Mouse (Mus musculus) intestine, embryonic 15.5 days (tissue): ENCODE measurements around the gene Fam189b. TPM values are rescaled to one million over a fixed set of nuclear protein-coding genes. Genes with fewer than 3 reads are reported as not detected.

Experiments
- ATAC-seq: fragments of 200-750 bp; cut with Nextera tagmentation; 2 replicates; pipeline ENCODE4 v1.8.0; 2017; ENCODE audit warnings: moderate TSS enrichment, moderate library complexity
- H3K27ac ChIP-seq: fragments of 300-500 bp; sonication (generic); 2 replicates; pipeline ENCODE4 v1.5.1; 2015; ENCODE audit warnings: mild to moderate bottlenecking, inconsistent platforms
- H3K27me3 ChIP-seq: fragments of 300-500 bp; sonication (generic); replicated peaks from 2 replicates; pipeline ENCODE4 v1.6.1; 2015; ENCODE audit warnings: inconsistent platforms
- H3K36me3 ChIP-seq: fragments of 300-500 bp; sonication (generic); 2 replicates; pipeline ENCODE4 v1.6.1; 2015; ENCODE audit warnings: inconsistent platforms
- H3K4me1 ChIP-seq: fragments of 300-500 bp; sonication (generic); replicated peaks from 2 replicates; pipeline ENCODE4 v1.6.1; 2015; ENCODE audit warnings: inconsistent platforms
- H3K4me2 ChIP-seq: fragments of 300-500 bp; sonication (generic); replicated peaks from 2 replicates; pipeline ENCODE4 v1.6.1; 2015; ENCODE audit warnings: mild to moderate bottlenecking, inconsistent platforms
- H3K4me3 ChIP-seq: fragments of 300-500 bp; sonication (generic); replicated peaks from 2 replicates; pipeline ENCODE4 v1.5.1; 2015; ENCODE audit warnings: inconsistent platforms
- H3K9ac ChIP-seq: fragments of 300-500 bp; sonication (generic); 2 replicates; pipeline ENCODE4 v1.6.1; 2015; ENCODE audit warnings: inconsistent platforms
- H3K9me3 ChIP-seq: fragments of 300-500 bp; sonication (generic); 2 replicates; pipeline ENCODE4 v1.6.1; 2016; ENCODE audit warnings: inconsistent platforms
- WGBS: fragments of 180-500 bp; shearing (Covaris S2); methylation state at CpG from one replicate; pipeline ENCODE4 v1.1.7; 2015; 5-methylcytosine and 5-hydroxymethylcytosine counted together
- polyA plus RNA-seq: library from polyadenylated mRNA; unstranded; fragments of >200 nt; fragmentation: Nextera tagmentation; extraction: Ambion mirVana; gene quantifications from 2 replicates; pipeline ENCODE4 v1.2.1, GENCODE M21; 2015

Fam189b gene
- polyA plus RNA-seq, 1 experiment from 2014 or later = 17.9 TPM

- H3K27ac ChIP-seq = 0 out of 2 replicates have a peak overlapping the region, but pooled peaks have one; percentile 24
- H3K9me3 ChIP-seq = no peaks in the 10 kb centered on the region
- H3K36me3 ChIP-seq = peaks cover 47% of the 10 kb centered on the region
- H3K27me3 ChIP-seq = no peaks in the 10 kb centered on the region
- 85% methylated on average over 7 of the region's 7 CpGs for WGBS
- H3K9ac ChIP-seq = no peak overlapping the region
- ATAC-seq = peak; percentile 3; the same call in 1 of the 2 replicates
- H3K4me3 ChIP-seq = no peak overlapping the region
- no peak overlapping the region for H3K4me2 ChIP-seq
- H3K4me1 ChIP-seq = peaks cover 6% of the 10 kb centered on the region
These were observed 6.5 kb upstream of the Fam189b start for GRCm38 (mm10) chr3:89176421-89176820.

- peak; percentile 96 for ATAC-seq
- Histone ChIP-seq H3K27ac (peak within 1 kb of the TSS; percentile 79), H3K4me3 (peak within 1 kb of the TSS; percentile 72), H3K27me3 (no peaks in the 10 kb centered on the region), H3K4me1 (peaks cover 9% of the 10 kb centered on the region), H3K9ac (peak within 1 kb of the TSS; percentile 82), H3K4me2 (peak within 1 kb of the TSS; percentile 82), H3K9me3 (no peaks in the 10 kb centered on the region), H3K36me3 (peaks cover 53% of the 10 kb centered on the region)
- WGBS = under 1% methylated on average over 43 of the region's 43 CpGs
These were observed 5.5 kb upstream of the Fam189b start, which contains the start of gene Scamp3 for GRCm38 (mm10) chr3:89177242-89178106. TSS of gene Scamp3 (plus strand) at chr3:89177473.

- Histone ChIP-seq H3K27ac (peak overlapping the region; percentile 79), H3K4me2 (peak overlapping the region; percentile 82), H3K27me3 (no peaks in the 10 kb centered on the region), H3K9ac (peak overlapping the region; percentile 82), H3K9me3 (no peaks in the 10 kb centered on the region), H3K4me1 (peaks cover 12% of the 10 kb centered on the region), H3K36me3 (peaks cover 54% of the 10 kb centered on the region), H3K4me3 (peak overlapping the region; percentile 72)
- 5% methylated on average over 6 of the region's 6 CpGs for WGBS
- ATAC-seq = no peak
These were observed 4.9 kb upstream of the Fam189b start for GRCm38 (mm10) chr3:89178107-89178385.

- Histone ChIP-seq H3K4me1 (peaks cover 21% of the 10 kb centered on the region), H3K27me3 (no peaks in the 10 kb centered on the region), H3K4me2 (peak overlapping the region; percentile 82), H3K36me3 (peaks cover 46% of the 10 kb centered on the region), H3K9me3 (no peaks in the 10 kb centered on the region), H3K4me3 (no peak overlapping the region), H3K27ac (no peak overlapping the region), H3K9ac (no peak overlapping the region)
- WGBS = 87% methylated on average over 11 of the region's 11 CpGs
- no peak for ATAC-seq
These were observed 3.9 kb upstream of the Fam189b start for GRCm38 (mm10) chr3:89179056-89179455.

- WGBS = 92% methylated on average over 27 of the region's 27 CpGs
- Histone ChIP-seq H3K4me3 (no peak overlapping the region), H3K4me2 (no peak overlapping the region), H3K9me3 (no peaks in the 10 kb centered on the region), H3K36me3 (peaks cover 24% of the 10 kb centered on the region), H3K4me1 (peaks cover 37% of the 10 kb centered on the region), H3K27ac (0 out of 2 replicates have a peak overlapping the region, but pooled peaks have one; percentile 32), H3K27me3 (no peaks in the 10 kb centered on the region), H3K9ac (no peak overlapping the region)
- no peak for ATAC-seq
These were observed 1.0 kb upstream of the Fam189b start for GRCm38 (mm10) chr3:89181749-89182500.

GRCm38 (mm10) chr3:89182531-89183057 is 349 bp upstream of the Fam189b start:
- Histone ChIP-seq H3K4me1 (peaks cover 37% of the 10 kb centered on the region), H3K9me3 (no peaks in the 10 kb centered on the region), H3K27me3 (no peaks in the 10 kb centered on the region), H3K27ac (0 out of 2 replicates have a peak overlapping the region, but pooled peaks have one; percentile 32), H3K36me3 (peaks cover 24% of the 10 kb centered on the region), H3K4me2 (peak overlapping the region; percentile 97), H3K4me3 (peak overlapping the region; percentile 64), H3K9ac (peak overlapping the region; percentile 82; the same call in 1 of the 2 replicates)
- WGBS = 47% methylated on average over 7 of the region's 7 CpGs
- ATAC-seq = no peak; the same call in 1 of the 2 replicates

GRCm38 (mm10) chr3:89183959-89184315 is 994 bp downstream of the Fam189b start:
- Histone ChIP-seq H3K36me3 (peaks cover 24% of the 10 kb centered on the region), H3K27ac (no peak overlapping the region), H3K9me3 (no peaks in the 10 kb centered on the region), H3K4me2 (peak overlapping the region; percentile 97), H3K27me3 (no peaks in the 10 kb centered on the region), H3K4me1 (peaks cover 33% of the 10 kb centered on the region), H3K4me3 (peak overlapping the region; percentile 64), H3K9ac (peak overlapping the region; percentile 82)
- no peak for ATAC-seq
- 82% methylated on average over 6 of the region's 6 CpGs for WGBS

GRCm38 (mm10) chr3:89187197-89187596 is 4.3 kb downstream of the Fam189b start:
- Histone ChIP-seq H3K4me3 (no peak overlapping the region), H3K36me3 (0 out of 2 replicates have a peak, but pooled peaks cover 4% of the 10 kb centered on the region), H3K27me3 (no peaks in the 10 kb centered on the region), H3K9me3 (no peaks in the 10 kb centered on the region), H3K4me1 (peaks cover 31% of the 10 kb centered on the region), H3K4me2 (no peak overlapping the region), H3K9ac (no peak overlapping the region), H3K27ac (no peak overlapping the region)
- WGBS = 57% methylated on average over 23 of the region's 23 CpGs
- ATAC-seq = no peak

GRCm38 (mm10) chr3:89187690-89188477 is 4.9 kb downstream of the Fam189b start:
- WGBS = 86% methylated on average over 18 of the region's 18 CpGs
- Histone ChIP-seq H3K9ac (no peak overlapping the region), H3K4me3 (no peak overlapping the region), H3K27me3 (no peaks in the 10 kb centered on the region), H3K9me3 (no peaks in the 10 kb centered on the region), H3K27ac (no peak overlapping the region), H3K4me1 (peaks cover 25% of the 10 kb centered on the region), H3K36me3 (no peaks in the 10 kb centered on the region), H3K4me2 (no peak overlapping the region)
- ATAC-seq = no peak

- WGBS = 75% methylated on average over 12 of the region's 12 CpGs
- H3K4me2 ChIP-seq = no peak overlapping the region
- no peak overlapping the region for H3K27ac ChIP-seq
- no peak overlapping the region for H3K4me3 ChIP-seq
- no peak for ATAC-seq
- H3K36me3 ChIP-seq = no peaks in the 10 kb centered on the region
- H3K9me3 ChIP-seq = no peaks in the 10 kb centered on the region
- H3K27me3 ChIP-seq = no peaks in the 10 kb centered on the region
- H3K9ac ChIP-seq = no peak overlapping the region
- H3K4me1 ChIP-seq = peaks cover 22% of the 10 kb centered on the region
These were observed 5.5 kb downstream of the Fam189b start for GRCm38 (mm10) chr3:89188478-89188875.

GRCm38 (mm10) chr3:89190436-89190835 is 7.5 kb downstream of the Fam189b start:
- Histone ChIP-seq H3K9me3 (no peaks in the 10 kb centered on the region), H3K27ac (no peak overlapping the region), H3K36me3 (no peaks in the 10 kb centered on the region), H3K4me3 (no peak overlapping the region), H3K4me2 (no peak overlapping the region), H3K9ac (no peak overlapping the region), H3K4me1 (peaks cover 3% of the 10 kb centered on the region; the same call in 1 of the 2 replicates), H3K27me3 (no peaks in the 10 kb centered on the region)
- 81% methylated on average over 8 of the region's 8 CpGs for WGBS
- no peak for ATAC-seq
